Mouse (Mus musculus) liver, adult 2 months (tissue): ENCODE data around the gene S1pr2.

Source experiments
- CTCF ChIP-seq: fragments of 200-500 bp; IDR thresholded peaks from 2 replicates; pipeline ENCODE4 v1.5.1; 2011; ENCODE audit warnings: low read depth, low read length, control low read depth
- POLR2A ChIP-seq: fragments of 200-500 bp; IDR thresholded peaks from 2 replicates; pipeline ENCODE4 v1.6.1; 2011; ENCODE audit warnings: low read length, control low read depth; ENCODE audit not compliant: insufficient read depth; ENCODE audit errors: extremely low read depth

DNA sequence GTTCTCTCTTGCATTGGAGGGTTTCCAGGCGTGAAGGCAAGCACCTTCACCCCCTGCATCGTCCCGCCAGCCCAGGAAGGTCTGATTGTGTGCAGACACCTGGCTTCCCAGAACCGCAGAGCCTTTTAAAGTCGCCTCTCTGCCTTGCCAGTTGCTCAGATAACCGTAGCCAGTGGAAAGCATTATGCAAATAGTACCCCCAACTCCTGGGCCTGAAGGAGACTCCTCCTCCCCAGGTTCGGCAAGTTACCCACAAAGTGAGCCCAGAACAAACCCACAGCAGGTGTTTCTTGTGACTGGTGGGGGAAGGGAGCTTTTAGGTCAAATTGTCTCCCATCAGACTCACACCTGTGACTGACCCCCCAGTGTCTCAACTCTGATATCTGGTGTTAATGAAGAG is 11.4 kb upstream of the S1pr2 start:
- TF ChIP-seq POLR2A (no peak), CTCF (no peak)
